Mouse (Mus musculus): ENCODE data around the gene AB124611. TPM values are rescaled to one million over a fixed set of nuclear protein-coding genes. Genes with fewer than 3 reads are reported as not detected.
A peak's percentile ranks its signal among the peaks of the same experiment; 100 is the strongest.
"Not testable (repeated sequence)": the region's sequence is repeated elsewhere in the genome, so short reads cannot be mapped to it uniquely, and the experiment has no call there.

The AB124611 gene
- total RNA-seq, 2 experiments from 2014 or later = 0.44 to 0.64 TPM

DNA sequence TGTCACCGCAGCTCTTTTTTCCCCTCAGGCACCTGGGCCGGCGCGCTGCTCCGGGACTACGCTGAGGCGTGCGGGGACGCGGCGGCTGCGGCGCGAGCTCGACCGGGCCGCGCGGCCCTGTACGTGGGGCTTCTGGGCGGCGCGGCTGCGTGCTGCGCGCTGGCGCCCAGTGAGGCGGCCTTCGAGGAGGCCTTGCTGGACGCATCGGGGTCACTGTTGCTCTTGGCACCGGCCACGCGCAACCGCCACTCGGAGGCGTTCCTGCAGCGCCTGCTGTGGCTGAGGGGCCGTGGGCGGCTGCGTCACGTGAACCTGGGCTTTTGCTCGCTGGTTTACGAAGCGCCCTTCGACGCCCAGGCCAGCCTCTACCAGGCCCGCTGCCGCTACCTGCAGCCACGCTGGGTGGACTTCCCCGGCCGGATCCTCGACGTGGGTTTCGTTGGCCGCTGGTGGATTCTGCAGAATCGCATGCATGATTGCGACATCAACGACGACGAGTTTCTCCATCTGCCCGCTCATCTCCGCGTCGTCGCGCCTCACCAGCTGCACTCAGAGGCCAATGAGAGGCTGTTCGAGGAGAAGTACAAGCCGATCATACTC is 67.2 kb downstream of the AB124611 start:
- intact Hi-C loops (cut with DNase I) = no loop called here
- DNase-seq = peak; percentile 47

DNA sequence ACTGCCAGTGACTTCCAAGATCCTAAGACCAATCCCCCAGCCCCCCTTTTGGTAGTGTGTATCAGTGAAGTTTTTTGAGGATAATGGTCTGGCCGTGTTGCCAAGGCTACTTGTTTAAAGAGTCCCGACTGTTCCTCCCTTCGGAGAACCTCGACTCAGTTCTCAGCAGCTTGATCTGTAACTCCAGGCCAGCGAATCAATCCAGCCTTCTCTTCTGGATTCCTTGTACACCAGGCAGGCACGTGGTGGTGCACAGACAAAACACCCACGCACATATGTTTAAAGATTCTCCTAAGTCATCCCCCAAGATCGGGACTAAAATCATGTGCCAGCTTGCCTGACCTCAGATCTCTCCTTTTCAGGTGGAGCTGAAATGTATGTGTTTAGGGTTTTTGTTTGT is 68.4 kb downstream of the AB124611 start:
- intact Hi-C loops (cut with DNase I); DNase-seq: not testable (repeated sequence)

DNA sequence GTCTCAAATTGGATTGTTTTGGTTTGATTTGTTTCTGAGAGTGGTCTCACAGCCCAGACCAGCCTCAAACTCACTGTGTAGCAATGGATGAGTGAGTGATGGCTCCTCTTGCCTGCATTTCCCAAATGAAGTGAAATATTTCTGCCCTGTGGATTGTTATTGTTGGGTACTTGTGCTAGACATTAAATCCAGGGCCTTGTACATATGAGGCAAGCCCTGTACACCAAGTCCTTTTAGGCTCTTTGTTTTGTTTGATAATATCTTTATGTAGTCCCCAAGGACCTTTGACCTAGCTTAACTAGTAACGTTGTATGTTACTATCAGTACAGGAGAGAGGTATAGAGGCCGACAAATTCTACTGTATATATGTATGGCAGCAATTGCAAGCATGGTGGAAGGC is 68.9 kb downstream of the AB124611 start:
- no peak for DNase-seq
- intact Hi-C loops (cut with DNase I) = no loop called here

Small RNA genes lying within 50 kb of the gene (microRNA-seq; reads per million reads assigned to microRNA genes)
- not detected for gene Mir199a-1

Other genes with a start within 250 kb of the AB124611 start
- 10 to 100 TPM; 46.7 to 49.2 TPM for gene Kri1, start 238.2 kb upstream of the AB124611 start, total RNA-seq (2021)
- gene Cdkn2d, start 234.8 kb upstream of the AB124611 start, total RNA-seq (2021) = 10 to 100 TPM; 58.3 to 63.6 TPM
- gene Ap1m2, start 213.8 kb upstream of the AB124611 start, total RNA-seq (2021) = 1 to 10 TPM; 1.3 to 3.7 TPM
- gene Slc44a2, start 205.5 kb upstream of the AB124611 start, total RNA-seq (2021) = 10 to 100 TPM; 69.9 to 71.5 TPM
- 100 to 1,000 TPM; 170 to 172 TPM for gene Ilf3, start 158.3 kb upstream of the AB124611 start, total RNA-seq (2021)
- 10 to 100 TPM; 38.2 to 41.0 TPM for gene Qtrt1, start 114.3 kb upstream of the AB124611 start, total RNA-seq (2021)
- gene Dnm2, start 101.3 kb upstream of the AB124611 start, total RNA-seq (2021) = 10 to 100 TPM; 87.1 to 92.7 TPM
- gene Tmed1, start 15.9 kb upstream of the AB124611 start, total RNA-seq (2021) = 10 to 100 TPM; 18.6 to 19.1 TPM
- gene Carm1, start 20.7 kb downstream of the AB124611 start, total RNA-seq (2021) = 100 to 1,000 TPM; 108 to 124 TPM
- 10 to 100 TPM; 56.7 to 58.7 TPM for gene Timm29, start 66.5 kb downstream of the AB124611 start, total RNA-seq (2021)
- gene Yipf2, start 66.7 kb downstream of the AB124611 start, total RNA-seq (2021) = 1 to 10 TPM; 7.0 to 9.9 TPM
- 100 to 1,000 TPM; 185 to 186 TPM for gene Smarca4, start 90.0 kb downstream of the AB124611 start, total RNA-seq (2021)
- gene Ldlr, start 197.3 kb downstream of the AB124611 start, total RNA-seq (2021) = 10 to 100 TPM; 25.2 to 32.4 TPM
- 1 to 10 TPM; 4.9 to 5.9 TPM for gene Spc24, start 234.1 kb downstream of the AB124611 start, total RNA-seq (2021)

All from left cerebral cortex, postnatal 4 days (tissue).